Mouse (Mus musculus): Measurements from ENCODE around the gene Hscb. TPM values are rescaled to one million over a fixed set of nuclear protein-coding genes. Genes with fewer than 3 reads are reported as not detected.
A peak's percentile ranks its signal among the peaks of the same experiment; 100 is the strongest.

Gene Hscb
- polyA plus RNA-seq, 1 experiment = 24.2 TPM

- Histone ChIP-seq H3K27me3 (ENCODE audit: control insufficient read depth, insufficient read depth, insufficient read length) (no peaks in the 10 kb centered on the region), H3ac (ENCODE audit: control insufficient read depth, insufficient read length) (no peak overlapping the region), H3K36me3 (ENCODE audit: control insufficient read depth, insufficient read depth) (no peaks in the 10 kb centered on the region), H3K4me3 (no peak overlapping the region), H3K79me2 (ENCODE audit: control insufficient read depth, insufficient read depth) (peaks cover 30% of the 10 kb centered on the region), H3K4me2 (ENCODE audit: low read depth) (peak overlapping the region; percentile 100)
- peak; percentile 22 for TF ChIP-seq POLR2AphosphoS2 (IDR thresholded peaks at IDR 0.05; ENCODE audit: insufficient read length, low read depth)
- TF ChIP-seq USF1 (IDR thresholded peaks at IDR 0.05; ENCODE audit: low read depth) = peak; percentile 48
- no peak for TF ChIP-seq TCF3 (IDR thresholded peaks at IDR 0.05; ENCODE audit: insufficient read length, low read depth)
Observed at GRCm38 (mm10) chr5:110806676-110807075, 32.9 kb downstream of the Hscb start.

DNA sequence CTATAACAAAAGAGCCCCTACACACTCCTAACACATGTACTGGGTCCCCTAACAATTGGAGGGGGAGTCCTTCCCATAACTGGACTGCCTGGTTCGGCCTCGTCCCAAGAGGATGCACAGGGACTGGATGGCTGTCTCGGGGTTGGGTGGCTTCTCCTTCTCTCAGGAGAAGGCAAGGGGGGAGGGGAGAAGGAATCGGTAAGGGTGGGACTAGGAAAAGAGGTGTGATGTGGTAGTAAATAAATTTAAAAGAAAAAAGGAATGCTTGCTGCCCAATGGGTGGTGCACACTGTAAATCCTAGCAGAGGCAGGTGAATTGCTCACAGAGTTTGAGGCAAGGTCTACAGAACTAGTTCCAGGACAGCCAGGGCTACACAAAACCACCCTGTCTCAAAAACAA is 33.4 kb downstream of the Hscb start:
- Histone ChIP-seq H3K36me3 (ENCODE audit: control insufficient read depth, insufficient read depth) (no peaks in the 10 kb centered on the region), H3K4me3 (no peak overlapping the region), H3ac (ENCODE audit: control insufficient read depth, insufficient read length) (no peak overlapping the region), H3K4me2 (ENCODE audit: low read depth) (peak overlapping the region; percentile 4), H3K79me2 (ENCODE audit: control insufficient read depth, insufficient read depth) (peaks cover 30% of the 10 kb centered on the region), H3K27me3 (ENCODE audit: control insufficient read depth, insufficient read depth, insufficient read length) (no peaks in the 10 kb centered on the region)
- TF ChIP-seq USF1 (IDR thresholded peaks at IDR 0.05; ENCODE audit: low read depth) (no peak), MYOG (IDR thresholded peaks at IDR 0.05; ENCODE audit: control insufficient read depth in 1 of 3, insufficient read depth in 1 of 3, insufficient read length in 2 of 3, low read depth in 2 of 3) (no peak), REST (IDR thresholded peaks at IDR 0.05; ENCODE audit: insufficient read depth, insufficient read length) (no peak), E2F4 (IDR thresholded peaks at IDR 0.05; ENCODE audit: insufficient read depth) (no peak)

DNA sequence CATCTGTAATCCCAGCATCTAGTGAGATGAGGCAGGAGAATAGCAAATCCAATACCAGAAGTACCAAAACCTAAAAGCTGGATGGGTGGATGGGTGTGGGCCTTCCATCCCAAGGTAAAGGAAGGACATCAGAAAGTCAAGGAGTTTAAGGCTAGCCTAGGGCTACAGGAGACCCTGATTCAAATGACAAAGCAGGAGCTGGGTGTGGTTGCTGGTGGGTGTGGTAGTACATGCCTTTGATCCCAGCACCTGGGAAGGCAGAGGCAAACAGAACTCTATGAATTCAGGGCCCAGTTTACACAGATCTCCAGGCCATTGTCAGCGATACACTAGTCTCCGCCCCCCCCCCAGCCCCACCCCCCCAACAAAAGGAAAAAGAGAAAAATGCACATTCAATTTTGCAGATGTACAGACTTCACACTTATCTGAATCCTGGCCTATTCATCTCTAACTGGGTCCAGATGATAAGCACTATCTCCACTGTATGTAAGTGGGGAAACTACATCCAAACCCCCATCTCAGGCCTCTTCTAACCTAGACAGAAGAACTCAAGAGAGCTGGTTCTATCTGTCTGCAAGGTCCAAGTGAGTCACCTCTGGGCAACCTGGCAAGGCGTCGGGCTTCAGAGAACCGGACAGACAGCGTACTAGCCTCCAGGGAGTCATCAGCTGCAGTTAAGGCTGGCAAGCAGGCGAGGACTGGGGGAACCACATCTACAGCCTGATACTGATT is 35.4 kb downstream of the Hscb start:
- H3K36me3 ChIP-seq (ENCODE audit: control insufficient read depth, insufficient read depth) = no peaks in the 10 kb centered on the region
- no peak for TF ChIP-seq TCF12 (IDR thresholded peaks at IDR 0.05; ENCODE audit: insufficient read depth, poor library complexity, severe bottlenecking)
- no peak for TF ChIP-seq MYOD1 (IDR thresholded peaks at IDR 0.05; ENCODE audit: control insufficient read depth in 1 of 3, insufficient read length in 2 of 3, low read depth in 2 of 3)
- no peak for TF ChIP-seq MYOG (IDR thresholded peaks at IDR 0.05; ENCODE audit: control insufficient read depth in 1 of 3, insufficient read depth in 1 of 3, insufficient read length in 2 of 3, low read depth in 2 of 3)

GRCm38 (mm10) chr5:110802809-110803208 is 36.8 kb downstream of the Hscb start:
- Histone ChIP-seq H3K79me2 (ENCODE audit: control insufficient read depth, insufficient read depth) (peaks cover 22% of the 10 kb centered on the region), H3K36me3 (ENCODE audit: control insufficient read depth, insufficient read depth) (no peaks in the 10 kb centered on the region), H3K4me3 (no peak overlapping the region), H3K27me3 (ENCODE audit: control insufficient read depth, insufficient read depth, insufficient read length) (no peaks in the 10 kb centered on the region), H3ac (ENCODE audit: control insufficient read depth, insufficient read length) (no peak overlapping the region), H3K4me2 (ENCODE audit: low read depth) (no peak overlapping the region)
- TF ChIP-seq CEBPB (IDR thresholded peaks at IDR 0.05; ENCODE audit: insufficient read depth, poor library complexity, severe bottlenecking) (no peak), MYOD1 (IDR thresholded peaks at IDR 0.05; ENCODE audit: control insufficient read depth in 1 of 3, insufficient read length in 2 of 3, low read depth in 2 of 3) (no peak), TCF3 (IDR thresholded peaks at IDR 0.05; ENCODE audit: insufficient read length, low read depth) (no peak), POLR2AphosphoS2 (IDR thresholded peaks at IDR 0.05; ENCODE audit: insufficient read length, low read depth) (no peak), MYOG (IDR thresholded peaks at IDR 0.05; ENCODE audit: control insufficient read depth in 1 of 3, insufficient read depth in 1 of 3, insufficient read length in 2 of 3, low read depth in 2 of 3) (no peak), USF1 (IDR thresholded peaks at IDR 0.05; ENCODE audit: low read depth) (no peak), SRF (IDR thresholded peaks at IDR 0.05; ENCODE audit: control insufficient read depth, insufficient read length, low read depth) (no peak)

More for the DNA sequence above, 35.4 kb downstream of the Hscb start:
- Histone ChIP-seq H3K79me2 (ENCODE audit: control insufficient read depth, insufficient read depth) (peaks cover 28% of the 10 kb centered on the region), H3K27me3 (ENCODE audit: control insufficient read depth, insufficient read depth, insufficient read length) (no peaks in the 10 kb centered on the region), H3K4me2 (ENCODE audit: low read depth) (no peak overlapping the region), H3ac (ENCODE audit: control insufficient read depth, insufficient read length) (no peak overlapping the region), H3K4me3 (no peak overlapping the region)

DNA sequence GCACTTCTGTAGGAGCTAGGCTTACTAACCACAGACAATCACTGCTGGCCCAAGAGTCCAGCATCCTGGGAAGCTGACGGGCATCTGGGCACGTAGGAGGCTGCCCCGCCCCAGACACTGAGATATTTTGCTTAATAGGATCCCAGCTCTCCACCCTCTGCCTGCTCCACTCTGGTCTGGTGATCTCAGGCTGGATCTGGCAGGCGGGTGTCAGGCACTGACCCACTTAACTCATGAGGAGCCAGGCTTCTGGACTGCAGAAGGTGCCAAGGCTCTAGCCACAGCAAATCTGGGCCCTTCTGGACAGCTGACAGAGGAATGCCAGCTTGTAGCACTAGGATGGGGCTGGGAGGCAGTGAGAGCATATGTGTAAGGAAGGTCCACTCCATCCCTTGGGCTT is 37.4 kb downstream of the Hscb start:
- no peaks in the 10 kb centered on the region for H3K36me3 ChIP-seq (ENCODE audit: control insufficient read depth, insufficient read depth)
- peaks cover 16% of the 10 kb centered on the region for H3K79me2 ChIP-seq (ENCODE audit: control insufficient read depth, insufficient read depth)
- no peaks in the 10 kb centered on the region for H3K27me3 ChIP-seq (ENCODE audit: control insufficient read depth, insufficient read depth, insufficient read length)
- H3K4me3 ChIP-seq = no peak overlapping the region
- H3ac ChIP-seq (ENCODE audit: control insufficient read depth, insufficient read length) = no peak overlapping the region
- TF ChIP-seq MYOG (IDR thresholded peaks at IDR 0.05; ENCODE audit: control insufficient read depth in 1 of 3, insufficient read depth in 1 of 3, insufficient read length in 2 of 3, low read depth in 2 of 3) = peak in 1 of 3 experiments; percentile 46
- peak in 2 of 3 experiments; percentile 7 to 40 for TF ChIP-seq MYOD1 (IDR thresholded peaks at IDR 0.05; ENCODE audit: control insufficient read depth in 1 of 3, insufficient read length in 2 of 3, low read depth in 2 of 3)
- no peak for TF ChIP-seq E2F4 (IDR thresholded peaks at IDR 0.05; ENCODE audit: insufficient read depth)
- peak overlapping the region; percentile 44 for H3K4me2 ChIP-seq (ENCODE audit: low read depth)

DNA sequence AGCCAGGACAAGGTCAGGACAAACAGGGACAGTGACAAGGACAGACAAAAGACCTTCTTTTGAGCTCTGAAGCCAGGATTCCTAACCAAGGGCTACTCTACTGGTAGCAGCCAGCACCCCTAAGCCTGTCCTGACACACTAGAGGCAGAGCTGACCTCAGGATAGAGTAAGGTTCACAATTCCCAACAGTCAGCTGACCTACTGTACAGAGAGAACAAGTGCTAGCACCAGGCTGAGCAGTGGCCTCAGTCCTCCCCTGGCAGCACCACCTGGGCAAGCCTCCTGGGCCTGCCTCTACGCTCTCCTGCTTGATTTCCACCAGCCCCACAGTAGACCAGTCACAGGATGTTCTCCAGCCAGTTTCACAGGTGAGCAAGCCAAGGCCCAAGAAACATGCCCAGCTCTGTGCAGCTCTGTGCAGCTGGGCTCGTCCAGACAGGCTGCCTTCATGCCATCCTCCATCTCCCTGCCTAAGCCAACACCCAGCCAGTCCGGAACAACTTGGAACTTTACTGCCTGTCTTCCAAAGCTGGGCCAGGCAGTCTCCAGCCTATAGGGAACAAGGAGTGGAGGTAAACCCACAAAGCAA is 38.4 kb downstream of the Hscb start:
- no peak overlapping the region for H3K4me3 ChIP-seq
- TF ChIP-seq MAX (IDR thresholded peaks at IDR 0.05; ENCODE audit: low read depth) (no peak), REST (IDR thresholded peaks at IDR 0.05; ENCODE audit: insufficient read depth, insufficient read length) (no peak), TCF3 (IDR thresholded peaks at IDR 0.05; ENCODE audit: insufficient read length, low read depth) (no peak), POLR2A (IDR thresholded peaks at IDR 0.05; ENCODE audit: insufficient read length, low read depth) (no peak), MYOD1 (IDR thresholded peaks at IDR 0.05; ENCODE audit: control insufficient read depth in 1 of 3, insufficient read length in 2 of 3, low read depth in 2 of 3) (no peak), MYOG (IDR thresholded peaks at IDR 0.05; ENCODE audit: control insufficient read depth in 1 of 3, insufficient read depth in 1 of 3, insufficient read length in 2 of 3, low read depth in 2 of 3) (no peak), CEBPB (IDR thresholded peaks at IDR 0.05; ENCODE audit: insufficient read depth, poor library complexity, severe bottlenecking) (no peak), E2F4 (IDR thresholded peaks at IDR 0.05; ENCODE audit: insufficient read depth) (no peak), POLR2AphosphoS2 (IDR thresholded peaks at IDR 0.05; ENCODE audit: insufficient read length, low read depth) (no peak), USF1 (IDR thresholded peaks at IDR 0.05; ENCODE audit: low read depth) (no peak), SRF (IDR thresholded peaks at IDR 0.05; ENCODE audit: control insufficient read depth, insufficient read length, low read depth) (no peak)
- H3K4me2 ChIP-seq (ENCODE audit: low read depth) = peak overlapping the region; percentile 44
- peaks cover 10% of the 10 kb centered on the region for H3K79me2 ChIP-seq (ENCODE audit: control insufficient read depth, insufficient read depth)
- H3K27me3 ChIP-seq (ENCODE audit: control insufficient read depth, insufficient read depth, insufficient read length) = no peaks in the 10 kb centered on the region
- H3K36me3 ChIP-seq (ENCODE audit: control insufficient read depth, insufficient read depth) = peaks cover 10% of the 10 kb centered on the region
- H3ac ChIP-seq (ENCODE audit: control insufficient read depth, insufficient read length) = no peak overlapping the region

All from myocyte (in vitro differentiated cells).